Mouse (Mus musculus) granulocyte monocyte progenitor cell, adult 5-6 weeks (primary cell): ENCODE results near the gene Zfyve16. TPM values are rescaled to one million over a fixed set of nuclear protein-coding genes. Genes with fewer than 3 reads are reported as not detected.

Experiments
- ATAC-seq: replicated peaks from 2 replicates; pipeline ENCODE4 v1.8.0; 2016; ENCODE audit warnings: mild to moderate bottlenecking, moderate TSS enrichment, inconsistent platforms; ENCODE audit not compliant: poor library complexity, severe bottlenecking
- total RNA-seq, 2 experiments: library from RNA; stranded (forward) in 1 of 2; stranded (reverse) in 1 of 2; fragments of 200-712, 200-1000 nt in 1 of 2; fragments of >200 nt in 1 of 2; fragmentation: Nextera tagmentation in 1 of 2; gene quantifications; 2 replicates each; pipeline ENCODE4 v1.2.3; 2014 to 2017

Zfyve16 gene
- 2.7 and 7.9 TPM in 2 replicates for total RNA-seq (2014; fragmentation: Nextera tagmentation)
- 4.2 and 5.8 TPM in 2 replicates for total RNA-seq (2017)

DNA sequence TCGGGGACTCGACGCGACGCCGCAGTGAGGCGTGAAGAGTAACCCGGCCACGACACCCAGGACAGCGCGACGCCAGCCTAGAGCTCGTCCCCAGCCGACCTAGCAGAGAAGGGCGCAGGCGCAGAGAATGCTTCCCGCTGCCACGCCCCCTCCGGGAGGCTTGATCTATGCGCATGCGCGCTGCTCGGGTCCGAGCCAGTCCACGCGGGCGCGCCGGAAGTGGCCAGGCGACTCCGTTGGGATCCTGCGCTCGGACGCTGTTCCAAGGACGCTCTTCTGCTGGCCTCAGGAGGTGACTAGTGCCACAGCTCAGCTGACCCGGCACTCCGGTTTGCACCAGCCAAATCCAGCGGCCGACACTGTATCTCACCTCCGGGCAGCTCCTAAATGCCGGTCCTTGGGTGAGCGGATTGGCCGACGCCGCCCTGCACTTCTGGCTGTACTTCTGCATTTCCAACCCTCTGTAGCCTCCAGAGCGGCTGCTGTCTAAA is at the start of gene Zfyve16:
Gene Zfyve16 (minus strand): TSS at position 148 of the 491 bp plus-strand sequence.
- ATAC-seq: peak; percentile 85

DNA sequence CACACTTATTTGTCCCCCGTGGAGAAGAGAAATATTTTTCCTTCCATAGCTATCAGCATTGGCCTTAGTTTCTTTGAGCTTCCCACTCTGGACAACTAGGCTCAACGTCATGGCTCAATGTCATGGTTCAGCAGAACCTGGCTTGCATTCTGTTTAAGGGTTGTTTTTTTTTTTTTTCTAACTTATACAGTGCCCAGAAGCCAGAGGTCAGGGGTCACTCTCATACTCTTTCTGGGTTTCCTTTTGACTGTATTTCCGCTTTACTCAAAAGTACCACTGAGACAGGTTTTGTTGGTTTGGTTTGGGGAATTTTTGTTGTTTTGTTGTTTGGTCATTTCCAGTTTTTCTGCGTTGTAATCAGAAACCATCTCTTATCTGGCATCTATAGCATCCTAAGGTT is 47.5 kb upstream of the Zfyve16 start:
- no peak for ATAC-seq

DNA sequence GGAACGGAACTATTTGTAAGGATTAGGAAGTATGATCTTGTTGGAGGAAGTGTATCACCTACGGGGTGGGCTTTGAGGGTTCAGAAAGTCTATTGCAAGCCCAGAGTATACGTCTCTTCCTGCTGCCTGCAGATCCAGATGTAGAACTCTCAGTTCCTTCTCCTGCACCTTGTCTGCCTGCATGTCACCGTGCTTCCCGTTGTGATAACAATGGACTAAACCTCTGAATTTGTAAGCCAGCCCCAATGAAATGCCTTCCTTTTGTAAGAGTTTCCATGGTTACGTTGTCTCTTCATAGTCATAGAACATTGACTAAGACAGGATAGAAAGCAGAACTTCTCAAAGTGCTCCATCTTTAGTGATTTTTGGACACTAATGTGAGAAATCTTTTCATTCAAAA is 46.0 kb upstream of the Zfyve16 start:
- peak; percentile 80 for ATAC-seq

DNA sequence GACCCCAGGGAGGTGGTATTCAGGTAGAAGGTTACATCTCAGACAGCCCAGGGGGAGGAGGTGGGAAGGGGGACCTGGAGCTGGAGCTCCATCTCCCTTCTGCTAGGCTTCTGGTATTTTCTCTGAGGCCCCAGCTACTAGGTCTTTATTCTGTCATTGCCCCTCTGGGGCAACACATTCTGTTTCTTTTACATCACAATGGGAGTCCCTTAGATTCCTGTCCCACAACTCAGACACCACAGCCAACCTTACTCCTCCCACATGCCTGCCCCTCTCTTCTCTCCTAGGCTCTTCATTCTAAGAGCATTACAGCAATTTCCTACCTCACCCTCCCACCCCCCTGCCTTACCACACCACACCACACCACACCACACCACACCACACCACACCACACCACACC is 45.4 kb upstream of the Zfyve16 start, which contains the start of gene Spz1:
Gene Spz1 (minus strand): TSS at position 101 of the 400 bp plus-strand sequence.
- no peak; the same call in 1 of the 2 replicates for ATAC-seq

DNA sequence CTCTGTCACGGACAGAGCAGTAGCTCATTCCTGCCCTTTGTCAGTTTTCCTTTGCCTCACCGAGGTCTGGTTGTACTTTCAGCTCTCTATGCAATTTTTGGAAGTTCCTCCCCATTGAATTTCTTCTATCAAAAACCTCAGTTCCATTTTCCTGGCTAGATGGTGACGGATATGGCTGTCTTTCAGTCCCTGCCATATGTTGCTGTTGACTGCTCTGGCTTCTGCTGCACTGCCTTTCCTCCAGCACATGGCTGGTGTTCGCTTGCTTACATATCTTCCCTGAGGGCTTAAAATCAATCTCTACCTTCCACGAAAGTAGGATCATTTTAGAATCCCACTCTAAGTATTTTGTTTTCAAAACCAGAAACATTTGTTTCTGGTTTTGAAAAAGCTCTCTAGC is 28.8 kb upstream of the Zfyve16 start:
- no peak for ATAC-seq

DNA sequence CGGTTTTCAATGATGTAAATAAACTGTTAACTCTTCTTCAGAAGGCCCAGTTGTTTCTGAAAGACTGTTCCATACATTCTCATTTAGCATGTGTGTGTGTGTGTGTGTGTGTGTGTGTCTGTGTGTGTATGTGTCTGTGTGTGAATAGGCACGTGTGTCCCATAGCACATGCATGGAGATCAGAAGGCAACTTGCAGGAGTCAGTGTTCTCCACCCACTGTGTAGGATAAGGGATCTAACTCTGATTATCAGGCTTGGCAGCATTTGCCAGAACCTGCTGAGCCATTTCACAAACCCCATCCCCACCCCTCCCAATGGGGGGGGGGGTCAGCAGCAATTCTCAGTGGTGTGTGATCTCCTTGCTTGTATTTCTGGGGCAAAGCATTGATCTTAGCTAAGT is 26.6 kb upstream of the Zfyve16 start:
- no peak for ATAC-seq

DNA sequence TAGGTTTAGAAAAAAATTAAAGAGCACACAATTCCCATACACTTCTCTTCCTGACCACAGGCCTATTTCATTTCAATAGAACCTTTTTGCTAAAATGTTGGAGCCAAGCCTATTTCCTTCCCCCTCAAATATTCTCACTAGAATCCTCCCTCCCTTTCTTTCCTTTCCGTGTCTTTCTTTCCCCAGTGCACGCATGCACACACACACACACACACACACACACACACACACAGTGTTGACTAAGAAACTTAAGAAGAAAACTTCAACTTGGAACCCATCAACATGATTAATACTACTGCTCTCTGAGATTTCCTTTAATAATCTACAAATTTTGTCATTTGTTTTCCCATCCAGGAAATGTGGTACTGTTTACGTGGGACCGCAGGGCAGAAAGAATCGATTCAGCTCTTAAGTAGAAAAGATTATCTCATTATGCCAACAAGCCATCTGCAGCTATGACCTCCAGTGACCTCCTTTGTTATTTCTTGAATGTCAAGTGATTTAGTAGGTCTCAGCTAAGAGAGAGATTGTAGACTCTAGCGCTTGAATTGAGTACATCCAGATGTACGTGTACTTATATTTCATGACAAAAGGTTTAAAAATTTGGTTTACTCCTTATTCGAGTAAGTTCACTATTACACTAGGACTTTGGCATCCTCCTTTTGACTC is 25.9 kb upstream of the Zfyve16 start:
- no peak for ATAC-seq

DNA sequence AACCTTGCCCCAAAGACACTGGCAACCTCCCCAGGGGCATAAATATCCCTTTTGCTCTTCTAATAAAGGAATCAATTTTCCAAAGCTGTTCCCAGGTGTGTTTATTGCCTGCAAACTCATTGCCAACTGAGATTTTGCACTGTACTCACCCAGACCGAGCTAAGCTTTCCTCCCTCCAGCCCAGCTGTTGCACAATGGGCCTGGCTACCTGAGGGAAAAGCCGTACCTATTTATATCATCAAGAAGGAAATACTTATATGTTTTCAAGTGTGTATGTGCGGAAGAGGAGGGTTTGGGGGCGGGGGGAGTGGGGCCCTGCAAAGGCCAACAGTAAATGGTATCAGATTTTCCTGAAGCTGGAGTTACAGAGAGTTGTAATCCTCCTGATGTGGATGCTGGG is 16.4 kb upstream of the Zfyve16 start:
- ATAC-seq: no peak

DNA sequence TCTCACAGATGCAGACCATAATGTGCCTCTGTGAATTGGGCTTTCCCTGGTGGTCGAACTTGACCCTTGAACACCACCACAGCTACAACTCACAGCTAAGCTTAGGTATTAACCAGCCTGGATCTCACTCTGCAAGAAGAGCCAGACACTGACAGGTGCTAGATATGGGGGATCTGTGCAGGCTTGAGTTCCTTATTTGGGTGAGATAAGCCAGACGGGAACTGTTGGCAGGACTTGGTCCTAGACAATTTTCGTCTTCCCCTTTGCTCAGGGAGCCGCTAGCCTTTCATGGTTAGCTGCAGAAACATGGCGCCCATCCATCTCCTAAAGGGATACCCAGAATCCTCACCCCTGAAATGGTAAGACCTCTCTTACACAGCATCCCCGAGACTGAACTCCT is 10.3 kb upstream of the Zfyve16 start:
- no peak for ATAC-seq

DNA sequence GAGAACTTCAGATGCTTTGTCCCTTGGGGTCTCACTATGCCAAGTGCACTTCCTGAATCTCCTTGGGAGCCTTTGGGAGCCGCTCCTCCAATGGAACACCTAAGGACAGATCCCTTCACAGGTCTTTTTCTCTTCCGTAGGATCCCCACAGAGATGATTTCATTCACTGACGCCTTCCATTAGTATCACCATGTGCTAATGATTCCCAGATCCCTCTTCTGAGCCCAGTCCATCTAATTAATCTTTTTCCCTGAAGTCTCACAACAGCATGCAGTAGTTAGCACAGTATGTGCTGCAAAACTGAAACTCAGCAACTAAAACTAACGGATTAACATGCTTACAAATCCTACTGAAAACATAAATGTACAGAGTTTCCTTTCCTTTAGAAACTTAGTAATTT is 8.5 kb upstream of the Zfyve16 start:
- ATAC-seq: no peak

DNA sequence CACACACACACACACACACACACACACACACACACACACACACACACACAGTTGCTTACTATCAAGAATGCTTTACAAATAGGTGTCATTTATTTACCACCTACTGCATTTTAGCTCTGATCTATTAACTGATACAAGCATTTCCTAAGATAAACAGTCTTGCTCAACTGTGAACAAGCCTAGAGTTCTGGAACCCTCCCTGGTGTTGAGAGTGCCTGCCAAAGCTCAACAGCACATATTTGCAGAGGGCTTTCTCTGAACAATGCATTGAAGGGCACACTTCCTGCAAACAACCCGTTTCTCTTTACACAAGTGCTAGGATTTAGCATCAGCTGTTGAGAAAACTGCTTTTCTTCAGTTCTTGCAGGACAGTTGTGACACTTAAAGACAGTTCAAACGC is 3.1 kb upstream of the Zfyve16 start:
- ATAC-seq: no peak

DNA sequence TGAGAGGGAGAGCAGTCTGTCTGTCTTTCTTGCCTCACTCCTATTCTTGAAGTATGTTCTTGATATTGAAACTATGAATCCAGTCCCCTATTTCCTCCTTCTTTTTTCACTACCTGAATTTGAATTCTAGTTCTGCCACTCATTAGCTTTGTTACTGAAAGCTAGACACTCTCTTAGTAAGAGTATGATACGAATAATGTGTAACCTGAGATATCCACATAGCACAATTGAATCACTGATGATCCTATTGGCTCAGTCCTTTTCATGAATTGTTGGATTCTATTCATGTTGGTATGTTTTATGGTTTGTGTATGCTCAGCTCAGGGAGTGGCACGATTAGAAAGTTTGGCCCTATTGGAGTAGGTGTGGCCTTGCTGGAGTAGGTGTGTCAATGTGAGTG is 1.5 kb upstream of the Zfyve16 start:
- peak; percentile 31 for ATAC-seq

DNA sequence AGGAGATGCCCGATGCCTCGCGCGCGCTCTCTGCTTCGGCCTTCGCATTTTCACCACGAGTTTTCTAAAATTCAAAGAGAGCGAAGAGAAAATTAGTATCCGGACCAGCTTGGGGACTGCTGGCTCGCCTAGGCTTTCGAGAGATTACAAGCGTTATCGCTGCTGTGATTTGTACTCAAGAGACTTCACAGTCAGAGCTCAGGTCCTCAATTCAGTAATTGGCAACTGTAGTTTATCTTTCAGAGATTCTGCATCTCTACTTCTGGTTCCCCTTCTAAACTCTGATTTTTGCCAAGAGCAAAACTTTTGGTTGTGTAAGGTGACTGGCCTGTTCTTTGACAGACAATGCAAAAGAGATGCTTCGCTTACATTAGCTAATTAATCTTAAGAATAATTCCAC is 569 bp upstream of the Zfyve16 start:
- ATAC-seq: 0 out of 2 replicates have a peak, but pooled peaks have one; percentile 1

DNA sequence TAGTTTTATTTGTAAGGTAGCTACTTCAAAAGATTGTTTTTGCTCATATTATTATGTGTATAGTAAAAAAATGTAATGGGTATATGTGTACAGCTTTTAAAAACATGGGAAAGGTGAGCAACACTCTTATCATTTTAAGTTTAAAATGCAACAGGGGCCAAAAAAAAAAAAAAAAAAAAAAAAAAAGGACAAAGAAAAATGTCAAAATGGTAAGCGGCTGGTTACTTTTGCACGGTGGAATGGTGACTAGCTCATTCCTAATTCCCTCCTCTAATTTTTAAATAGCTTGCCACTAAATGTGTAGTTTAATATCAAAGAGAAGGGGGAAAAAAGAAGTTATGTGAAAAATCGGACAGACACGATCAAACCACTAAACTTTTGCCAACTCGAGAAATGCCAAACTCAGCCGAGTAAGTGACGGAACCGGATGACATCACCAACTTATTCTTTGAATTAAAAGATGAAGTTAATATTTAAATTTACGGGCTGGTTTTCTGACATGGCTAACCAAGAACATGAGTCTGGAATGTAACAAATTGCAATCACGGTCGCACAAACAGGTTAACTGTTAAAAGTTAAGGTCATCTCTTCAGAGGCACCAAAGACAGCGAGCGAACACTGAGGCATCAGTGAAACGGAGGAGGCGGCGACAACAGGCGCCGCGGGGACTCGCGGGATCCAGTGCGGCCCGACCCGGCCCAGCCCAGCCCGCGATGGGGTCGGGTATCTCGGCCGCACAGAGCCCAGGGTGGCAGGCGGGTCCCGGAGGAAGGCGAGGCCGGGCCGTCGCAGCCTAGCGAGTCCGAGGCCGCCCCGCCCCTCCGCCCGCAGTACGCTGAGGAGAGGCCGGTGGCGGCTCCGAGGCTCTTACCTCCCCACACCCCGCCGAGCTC is 594 bp downstream of the Zfyve16 start:
- no peak; the same call in 1 of the 2 replicates for ATAC-seq

DNA sequence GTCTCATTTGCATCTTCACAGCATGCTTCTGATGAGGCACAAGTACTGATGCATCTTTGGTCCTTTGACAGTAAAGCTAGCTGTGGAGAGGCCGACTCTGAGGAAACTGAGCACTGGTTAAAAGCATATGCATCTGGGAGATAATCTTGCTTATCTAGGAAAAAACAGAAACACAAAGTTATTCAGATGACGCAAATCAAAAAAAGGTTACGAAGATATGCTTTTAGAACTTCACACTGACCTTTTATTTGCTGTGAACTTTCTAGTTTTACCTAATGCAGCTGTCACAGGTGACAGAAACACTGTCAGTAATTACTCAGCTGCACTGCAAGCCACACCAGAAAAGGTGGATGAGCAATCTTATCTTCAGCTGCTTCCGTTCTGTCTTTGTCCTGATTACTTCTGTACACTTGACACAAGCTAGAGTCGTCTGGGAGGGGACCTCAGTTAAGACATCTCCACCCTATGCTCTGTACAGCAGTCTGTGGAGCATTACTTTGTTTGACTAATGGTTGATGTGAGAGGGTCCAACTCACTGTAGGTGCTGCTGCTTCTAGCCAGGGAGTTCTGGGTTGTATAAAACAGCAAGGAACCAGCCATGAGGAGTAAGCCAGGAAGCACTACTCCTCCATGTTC is 7.4 kb downstream of the Zfyve16 start:
- ATAC-seq: no peak

DNA sequence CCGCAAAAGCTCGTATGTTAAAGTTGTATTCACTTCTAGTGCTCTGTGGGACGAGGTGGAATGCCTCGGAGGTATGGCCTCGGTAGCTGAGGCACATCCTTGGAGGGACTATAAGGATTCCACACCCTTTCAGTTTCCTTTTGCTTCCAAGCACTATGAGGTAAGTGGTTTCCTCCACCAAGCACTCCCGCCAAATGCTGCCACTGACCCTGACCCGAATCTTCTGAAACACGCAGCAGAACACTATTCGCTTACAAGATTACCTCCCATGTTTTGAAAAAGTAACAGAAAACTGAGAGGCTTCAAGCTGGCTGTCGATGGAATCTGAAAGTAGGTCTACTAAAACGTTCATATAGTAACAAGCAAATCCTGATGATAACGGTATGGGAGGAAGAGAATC is 25.8 kb downstream of the Zfyve16 start:
- no peak for ATAC-seq

DNA sequence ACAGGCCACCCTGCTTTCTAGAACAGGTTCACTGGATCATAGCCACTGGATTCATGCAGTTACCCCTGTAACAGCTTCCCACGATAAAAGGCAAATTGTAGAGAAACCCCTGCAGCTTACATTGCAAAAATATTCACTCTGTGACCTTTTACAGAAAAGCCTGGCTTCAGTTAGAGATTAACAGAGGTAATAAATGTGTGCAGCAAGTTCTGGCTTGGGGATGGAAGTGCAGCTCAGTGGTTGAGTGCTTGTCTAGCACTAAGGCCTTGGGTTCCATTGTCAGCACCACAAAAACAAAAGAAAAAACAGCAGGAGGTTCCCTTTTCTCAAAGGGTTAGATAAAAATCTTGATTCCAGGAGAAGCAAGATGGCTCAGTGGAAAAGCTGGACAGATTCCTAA is 38.7 kb downstream of the Zfyve16 start:
- no peak for ATAC-seq

DNA sequence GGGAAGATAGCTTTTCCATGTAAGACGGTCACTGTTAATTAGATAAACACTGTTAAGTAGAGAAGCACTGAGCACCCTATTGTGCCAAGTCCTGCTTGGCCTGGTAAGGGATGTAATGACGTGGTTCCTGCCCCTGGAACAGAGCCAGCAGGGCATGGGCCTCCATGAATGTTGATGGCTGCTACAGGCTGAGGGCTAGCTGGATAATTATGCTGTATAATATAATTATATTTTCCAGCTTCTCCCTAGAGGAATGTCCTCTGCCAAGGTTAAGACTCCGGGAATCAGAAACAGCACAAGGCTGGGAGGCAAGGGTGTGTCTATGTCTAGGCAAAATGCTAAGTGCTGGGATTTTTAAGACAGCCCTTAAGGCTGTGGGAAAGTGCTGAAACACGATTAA is 39.9 kb downstream of the Zfyve16 start:
- no peak for ATAC-seq

DNA sequence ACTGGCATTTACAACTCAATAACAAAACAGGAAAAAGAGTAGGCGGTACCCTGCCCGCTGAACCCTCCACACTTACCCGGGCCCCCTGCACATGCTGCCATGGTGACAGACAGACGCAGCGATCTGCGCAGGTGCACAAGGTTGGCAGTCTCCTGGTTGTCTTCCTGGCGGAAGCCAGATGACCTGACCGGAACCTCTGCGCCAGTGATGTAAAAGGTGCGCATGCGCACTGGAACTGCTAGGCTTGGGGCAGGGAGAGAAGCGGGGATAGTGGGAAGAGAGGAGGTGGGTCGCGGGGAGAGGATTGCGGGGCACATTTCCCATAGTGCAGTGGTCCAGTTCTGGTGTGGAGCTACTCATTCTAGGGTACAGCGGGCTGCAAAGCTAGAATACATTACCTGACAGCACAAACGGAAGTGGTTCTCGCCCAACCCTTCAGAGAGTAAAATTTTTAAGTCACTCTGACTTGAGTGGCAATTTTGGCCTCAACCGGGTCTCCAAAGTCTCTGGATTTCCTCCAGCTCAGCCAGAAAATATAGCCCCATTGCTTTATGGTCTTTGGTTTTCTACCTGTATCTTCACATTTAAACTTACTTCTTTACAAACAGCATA is 46.7 kb downstream of the Zfyve16 start, which contains the start of gene Fam151b:
Gene Fam151b (minus strand): TSS at position 164 of the 612 bp plus-strand sequence.
- peak; percentile 100 for ATAC-seq

DNA sequence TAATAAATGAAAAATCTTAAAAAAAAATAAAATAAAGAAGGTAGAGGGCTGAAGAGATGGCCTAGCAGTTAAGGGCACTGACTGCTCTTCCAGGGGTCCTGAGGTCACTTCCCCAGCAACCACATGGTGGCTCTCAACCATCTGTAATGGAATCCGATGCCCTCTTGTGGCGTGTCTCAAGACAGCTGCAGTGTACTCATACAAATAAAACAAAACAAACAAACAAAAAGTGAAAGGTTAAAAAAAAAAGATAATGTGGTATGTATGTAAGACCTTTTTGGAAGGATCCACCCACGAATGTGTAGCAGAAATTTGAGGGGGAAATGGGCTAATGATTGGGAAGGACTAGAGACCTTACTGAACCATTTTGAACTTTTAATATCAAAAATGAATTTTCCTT is 47.3 kb downstream of the Zfyve16 start:
- peak; percentile 23 for ATAC-seq
